Mouse (Mus musculus): ENCODE data around the gene Ect2.

Ect2 gene

DNA sequence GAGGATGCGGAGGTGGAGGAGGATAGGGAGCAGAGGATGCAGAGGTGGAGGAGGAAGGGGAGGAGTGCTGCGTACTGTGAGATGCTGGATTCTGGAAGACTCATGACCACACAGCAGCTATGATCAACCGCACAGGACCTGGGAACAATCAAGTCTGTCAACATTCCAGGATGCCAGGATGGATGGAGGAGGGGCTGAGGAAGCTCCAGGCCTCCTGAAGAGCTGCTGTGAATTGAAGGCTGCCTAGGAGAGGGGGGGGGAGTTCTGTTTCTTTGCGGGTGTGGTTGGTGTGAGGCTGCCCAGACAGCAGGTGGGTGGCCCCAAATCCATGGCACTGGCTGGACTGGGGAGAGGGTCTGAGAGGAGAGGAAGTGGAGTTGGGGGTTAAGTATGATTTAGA lies 5.2 kb upstream of the Ect2 start:
- DNase-seq (ENCODE audit: extremely low read depth, low read depth, low spot score), result no peak

DNA sequence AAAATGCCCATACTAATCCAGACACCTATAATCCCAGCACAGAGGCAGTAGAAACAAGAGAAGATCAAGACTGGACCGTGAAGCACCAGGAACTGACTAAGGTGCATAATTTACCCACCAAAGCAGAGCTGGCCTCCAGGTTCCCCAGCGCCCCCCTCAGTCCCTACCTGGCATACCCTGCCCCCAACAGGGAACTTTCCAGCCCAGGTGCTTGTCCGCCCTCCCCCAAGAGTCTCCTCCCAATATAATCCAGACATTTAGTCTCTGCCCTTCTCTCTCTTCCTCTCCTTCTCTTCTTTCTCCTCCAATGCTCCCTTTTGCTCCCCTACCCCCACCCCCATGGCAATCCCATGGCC lies 2.9 kb upstream of the Ect2 start:
- DNase-seq (ENCODE audit: extremely low read depth, low read depth, low spot score), result no peak

DNA sequence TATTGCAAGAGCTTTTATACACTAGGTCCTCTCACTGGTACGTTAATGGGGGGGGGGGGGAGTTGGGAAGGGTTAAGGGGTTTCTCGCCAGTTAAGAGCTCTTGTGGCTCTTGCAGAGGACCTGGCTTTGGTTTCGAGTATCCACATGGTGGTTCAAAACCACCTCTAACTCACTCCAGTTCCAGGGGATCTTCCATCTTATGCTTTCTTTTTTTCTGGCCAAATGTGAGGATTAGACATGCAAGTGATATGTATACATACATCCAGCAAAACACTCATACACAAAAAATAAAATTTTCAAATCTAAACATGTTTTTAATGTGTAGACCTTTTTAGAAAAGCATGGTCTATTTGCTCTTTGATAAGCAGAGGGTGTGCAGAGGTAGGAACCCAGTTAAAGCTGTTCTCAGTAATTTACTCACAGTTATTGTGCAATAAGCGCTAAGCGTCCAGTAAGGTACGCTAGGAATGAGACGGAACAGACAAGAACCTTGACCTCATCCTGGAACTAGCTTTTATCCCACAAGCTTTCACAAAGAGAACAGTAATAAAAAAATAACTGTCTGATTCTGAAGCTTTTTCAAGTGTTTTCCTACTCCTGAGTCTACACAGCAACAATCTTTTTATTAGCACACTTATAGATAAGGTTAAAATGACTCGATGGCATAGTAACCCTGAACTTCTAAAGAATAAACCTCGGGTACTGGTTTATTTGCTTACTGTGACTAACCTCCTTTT lies 2.3 kb upstream of the Ect2 start:
- DNase-seq (ENCODE audit: extremely low read depth, low read depth, low spot score), result no peak

DNA sequence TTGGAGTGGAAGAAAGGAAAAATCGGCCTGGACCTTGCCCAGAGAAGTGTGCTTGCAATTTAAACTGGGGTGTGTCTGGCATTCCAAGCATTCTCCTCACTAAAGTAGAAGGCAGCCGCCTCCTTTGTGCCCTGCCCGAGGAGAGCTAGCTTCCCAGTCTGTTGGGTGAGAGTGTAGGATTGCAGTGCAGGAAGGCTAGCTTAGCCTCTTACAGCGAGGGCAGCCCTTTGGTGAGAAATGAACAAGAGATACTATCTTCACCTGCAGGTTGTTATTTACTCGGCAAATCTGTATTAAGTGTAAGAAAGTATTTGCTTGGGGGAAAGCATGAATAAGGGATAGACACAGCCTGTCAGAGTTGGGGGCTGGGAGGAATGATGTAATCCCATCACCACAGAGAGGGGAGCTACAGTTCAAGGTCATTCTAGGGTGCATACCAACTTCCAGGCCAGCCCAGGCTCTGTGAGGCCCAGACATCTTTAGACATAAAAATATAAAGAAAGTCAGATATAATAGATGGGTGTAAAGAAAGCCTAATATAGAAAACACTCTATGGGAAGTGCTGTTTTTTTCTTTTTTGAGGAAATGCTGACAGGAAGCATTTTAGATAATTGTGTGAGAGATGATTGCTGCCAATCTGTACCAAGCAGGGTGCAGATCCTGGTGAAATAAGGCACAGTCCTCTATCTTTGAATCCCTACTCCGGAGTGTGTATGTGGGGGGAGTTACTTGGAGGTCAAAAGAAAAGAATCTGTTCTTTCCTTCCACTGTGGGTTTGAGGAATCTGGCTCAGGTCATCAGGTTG lies 1.6 kb upstream of the Ect2 start:
- DNase-seq (ENCODE audit: extremely low read depth, low read depth, low spot score), result no peak

DNA sequence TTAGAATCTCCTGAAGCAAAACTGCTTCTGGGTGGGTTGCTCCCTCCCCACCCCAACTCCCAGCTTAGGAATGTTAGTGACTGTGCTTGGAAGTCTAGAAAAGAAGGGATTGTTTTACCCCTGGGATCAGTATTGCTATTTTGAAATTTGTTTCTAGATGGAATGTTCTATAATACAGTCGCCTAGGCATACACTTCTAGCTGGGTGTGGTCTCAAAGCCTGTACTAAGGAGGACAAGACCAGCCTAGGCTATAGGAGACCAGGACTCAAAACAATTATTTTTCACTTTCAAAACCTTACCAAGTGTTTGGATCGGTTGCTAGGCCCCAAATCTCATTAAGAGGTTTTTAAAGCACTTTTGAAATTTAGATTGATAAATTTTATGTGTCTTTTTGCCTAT lies 602 bp upstream of the Ect2 start:
- DNase-seq (ENCODE audit: extremely low read depth, low read depth, low spot score), result no peak

DNA sequence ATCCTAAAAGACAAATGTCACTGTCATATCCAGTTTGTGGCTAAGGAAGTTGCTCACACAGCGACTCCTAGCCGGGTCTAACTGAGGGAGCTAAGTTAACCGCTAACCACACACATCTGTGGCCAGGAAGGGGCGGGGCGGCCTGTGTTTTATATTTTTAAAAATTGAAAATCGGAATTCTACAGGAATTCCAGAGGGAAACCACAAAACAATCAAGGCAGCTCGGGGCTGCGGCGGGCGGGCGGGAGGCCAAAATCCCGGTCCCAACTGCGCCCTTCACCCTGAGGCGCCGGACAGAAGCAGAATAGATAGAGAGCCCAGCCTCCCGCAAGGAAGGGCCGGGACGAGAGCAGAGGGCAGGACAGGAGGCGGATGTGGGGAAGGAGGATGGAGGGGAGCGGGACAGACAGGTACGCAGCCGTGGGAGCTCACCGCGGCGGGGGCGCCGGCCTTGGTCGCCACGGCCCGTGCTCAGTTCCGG lies 447 bp downstream of the Ect2 start:
- no peak for DNase-seq (ENCODE audit: extremely low read depth, low read depth, low spot score)

DNA sequence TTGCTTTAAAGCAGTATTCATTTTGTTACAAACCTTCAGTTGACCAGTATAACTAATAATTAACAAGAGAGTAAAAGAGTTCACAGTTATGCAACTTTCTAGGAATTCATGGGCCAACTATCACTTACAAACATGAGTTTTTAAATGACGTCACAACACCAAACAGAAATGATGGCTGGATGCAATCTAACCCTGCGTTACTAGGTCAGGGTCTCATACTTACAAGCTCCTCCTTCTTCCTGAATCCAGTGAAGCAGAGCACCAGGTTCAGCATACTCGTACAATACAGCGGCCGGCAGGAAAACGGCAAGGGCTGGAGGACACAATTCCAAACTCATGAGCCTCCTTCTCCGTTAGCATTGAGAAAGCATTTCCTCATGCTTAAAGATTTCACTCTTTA lies 7.9 kb downstream of the Ect2 start:
- DNase-seq (ENCODE audit: extremely low read depth, low read depth, low spot score), result no peak

DNA sequence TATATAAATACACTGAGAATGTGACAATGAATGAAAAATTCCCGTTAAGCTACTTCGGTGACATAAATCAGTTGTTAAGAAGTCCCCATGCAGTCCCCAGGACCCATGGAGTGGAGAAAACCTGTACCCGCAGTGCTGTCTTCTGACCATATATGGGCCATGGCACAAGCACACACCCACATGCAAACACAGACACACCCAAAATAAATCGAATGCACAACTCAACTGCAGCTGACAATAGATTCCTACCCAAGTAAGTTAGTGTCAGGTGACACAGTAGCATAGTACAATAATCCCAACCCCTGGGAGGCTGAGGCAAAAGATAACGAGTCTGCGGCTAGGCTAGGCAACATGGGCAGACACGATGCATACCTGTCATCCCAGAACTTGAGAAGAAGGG lies 10.1 kb downstream of the Ect2 start:
- DNase-seq (ENCODE audit: extremely low read depth, low read depth, low spot score), result no peak

DNA sequence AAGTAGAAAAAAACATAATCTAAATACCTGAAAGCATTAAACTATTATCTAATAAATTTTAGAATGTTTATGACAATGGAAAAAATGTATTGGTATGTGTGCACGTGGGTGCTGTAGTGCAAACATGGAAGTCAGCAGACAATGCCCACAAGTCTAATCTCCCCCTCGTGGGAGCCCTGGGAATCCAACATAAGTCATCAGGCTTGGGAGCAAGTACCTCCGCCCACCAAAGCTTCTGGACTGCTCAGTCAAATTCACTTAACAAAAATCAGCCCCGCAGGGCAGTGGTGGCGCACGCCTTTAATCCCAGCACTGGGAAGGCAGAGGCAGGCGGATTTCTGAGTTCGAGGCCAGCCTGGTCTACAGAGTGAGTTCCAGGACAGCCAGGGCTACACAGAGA lies 13.6 kb downstream of the Ect2 start:
- DNase-seq (ENCODE audit: extremely low read depth, low read depth, low spot score), result no peak

DNA sequence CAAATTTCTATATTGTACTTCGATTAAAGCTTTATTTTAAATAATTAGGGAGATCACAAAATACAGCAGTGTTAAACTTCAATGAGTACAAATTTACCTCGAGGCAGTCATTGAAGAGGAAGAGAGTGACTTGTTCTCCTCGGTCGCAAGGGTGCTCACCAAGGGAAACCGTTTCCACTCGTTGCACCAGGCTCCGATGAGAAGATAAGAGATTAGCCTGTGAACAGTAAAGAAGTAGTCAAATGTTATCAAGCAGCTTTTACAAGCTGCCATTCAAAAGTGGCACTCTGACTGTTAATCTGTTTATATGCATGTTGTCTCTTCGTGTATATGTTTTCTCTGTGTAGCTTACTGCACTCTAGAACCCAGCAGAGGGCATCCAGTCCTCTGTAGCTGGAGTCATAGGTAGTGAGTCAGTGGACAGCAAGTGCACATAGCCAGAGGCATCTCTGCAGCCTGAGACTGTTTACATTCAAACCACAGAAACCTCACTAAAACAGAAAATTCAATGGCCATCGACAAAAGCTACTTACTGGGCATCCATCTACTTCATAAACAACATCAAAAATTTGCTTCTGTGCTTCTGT lies 31.7 kb downstream of the Ect2 start:
- DNase-seq (ENCODE audit: extremely low read depth, low read depth, low spot score), result no peak

DNA sequence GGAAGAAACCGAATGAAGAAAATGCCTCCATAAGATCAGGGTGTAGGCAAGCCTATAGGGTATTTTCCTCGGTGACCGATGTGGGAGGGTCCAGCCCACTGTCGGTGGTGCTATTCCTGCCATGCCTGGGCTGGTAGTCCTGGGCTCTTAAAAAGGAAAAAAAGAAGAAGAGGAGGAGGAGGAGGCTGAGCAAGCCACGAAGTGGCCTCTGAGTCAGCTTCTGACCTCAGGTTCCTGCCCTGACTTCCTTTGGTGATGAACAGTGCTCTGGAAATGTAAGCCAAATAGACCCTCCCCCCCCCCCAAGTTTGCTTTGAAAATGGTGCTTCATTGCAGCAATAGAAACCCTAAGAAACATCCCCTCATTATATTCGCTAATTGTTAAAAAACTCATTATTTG lies 32.7 kb downstream of the Ect2 start:
- DNase-seq (ENCODE audit: extremely low read depth, low read depth, low spot score), result no peak

DNA sequence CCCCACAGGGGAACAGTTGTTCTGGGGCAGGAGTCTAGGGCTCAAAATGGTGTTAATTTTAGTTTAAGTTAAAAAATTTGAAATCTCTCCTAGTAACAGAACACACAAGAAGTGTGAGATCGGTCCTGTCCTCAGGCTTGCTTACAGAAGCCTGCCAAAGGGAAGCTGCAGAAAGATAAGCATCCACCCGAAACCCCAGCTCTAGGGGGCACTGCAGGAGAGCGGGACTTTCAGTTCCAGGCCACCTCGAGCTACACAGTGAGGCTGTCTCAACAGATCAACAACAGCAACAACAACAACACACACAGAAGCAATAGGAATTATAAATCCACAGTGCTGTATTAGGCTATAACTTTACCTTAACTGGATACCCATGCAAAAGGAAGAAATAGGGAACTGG lies 35.5 kb downstream of the Ect2 start:
- DNase-seq (ENCODE audit: extremely low read depth, low read depth, low spot score), result no peak

DNA sequence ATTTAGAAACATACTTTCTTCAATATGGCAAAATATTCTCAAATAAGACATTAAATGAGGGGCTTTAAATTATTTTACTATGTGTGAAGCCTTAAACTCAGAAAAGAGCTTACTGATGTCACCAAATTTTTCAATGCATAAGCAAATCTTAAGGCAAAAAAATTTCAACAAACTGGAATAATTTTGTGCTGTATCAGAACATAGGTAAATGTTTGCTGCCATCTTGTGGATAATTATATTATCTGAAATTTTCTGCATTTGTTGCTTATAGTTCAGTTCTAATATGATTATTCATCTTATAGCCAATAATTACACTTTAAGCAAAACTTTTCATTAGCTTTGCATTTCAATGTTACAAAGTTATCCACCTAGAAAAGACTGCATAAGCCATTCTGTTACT lies 42.8 kb downstream of the Ect2 start:
- no peak for DNase-seq (ENCODE audit: extremely low read depth, low read depth, low spot score)

DNA sequence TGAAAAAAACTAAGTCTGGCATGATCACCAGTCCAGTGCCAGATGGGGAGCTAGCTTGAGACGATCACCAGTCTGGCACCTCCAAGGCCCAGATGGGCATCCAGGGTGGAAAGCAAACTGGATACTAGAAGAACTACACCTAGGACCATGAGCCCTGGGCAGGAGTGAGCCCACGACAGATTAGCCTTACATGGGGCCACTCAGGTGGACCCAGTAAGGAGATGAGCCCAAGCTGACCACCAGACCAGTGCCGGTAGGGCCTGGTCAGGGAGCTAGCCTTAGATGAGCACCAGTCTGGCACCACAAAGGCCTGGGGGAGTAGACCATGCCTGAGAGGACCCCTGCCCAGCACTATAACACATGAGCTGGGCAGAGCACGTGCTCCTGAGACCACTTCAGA lies 44.6 kb downstream of the Ect2 start:
- no peak for DNase-seq (ENCODE audit: extremely low read depth, low read depth, low spot score)

DNA sequence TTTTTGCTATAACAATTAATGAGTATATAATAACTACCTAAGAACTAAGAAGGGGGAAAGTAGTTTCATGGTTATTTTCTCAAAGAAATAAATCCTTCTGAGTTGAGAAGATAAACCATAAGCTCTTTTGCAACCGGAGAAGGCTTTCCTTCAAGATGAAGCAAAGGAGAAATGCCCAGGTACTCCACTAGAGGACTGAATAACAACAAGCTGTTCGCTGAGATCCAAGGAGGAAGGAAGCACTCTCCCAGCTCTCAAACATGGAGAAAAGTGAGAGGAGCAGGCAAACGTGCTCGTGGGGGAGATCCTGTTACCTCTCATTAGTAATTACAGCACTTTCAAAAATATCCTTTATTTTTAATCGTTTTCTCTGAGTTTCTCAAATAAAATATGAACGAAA lies 46.5 kb downstream of the Ect2 start:
- DNase-seq (ENCODE audit: extremely low read depth, low read depth, low spot score), result no peak

DNA sequence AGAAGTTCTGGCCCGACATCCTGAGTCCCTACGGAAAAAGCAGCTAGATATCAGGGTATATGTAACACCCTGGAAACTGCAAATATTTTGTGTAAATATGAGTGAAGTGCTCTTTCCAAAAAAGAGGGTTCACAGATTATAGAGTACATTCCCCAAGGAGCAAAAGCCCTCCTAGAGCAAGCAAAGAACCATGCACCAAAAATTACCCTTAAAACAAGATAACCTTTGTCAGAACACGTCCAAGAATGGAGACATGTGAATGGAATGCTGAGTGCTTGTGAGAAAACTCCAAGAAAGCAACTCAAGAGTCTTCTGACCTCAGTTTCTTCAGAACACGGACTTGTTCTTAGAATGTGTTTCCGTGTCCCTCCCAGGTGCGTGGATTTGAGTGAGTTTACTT lies 50.7 kb downstream of the Ect2 start:
- DNase-seq (ENCODE audit: extremely low read depth, low read depth, low spot score), result no peak

DNA sequence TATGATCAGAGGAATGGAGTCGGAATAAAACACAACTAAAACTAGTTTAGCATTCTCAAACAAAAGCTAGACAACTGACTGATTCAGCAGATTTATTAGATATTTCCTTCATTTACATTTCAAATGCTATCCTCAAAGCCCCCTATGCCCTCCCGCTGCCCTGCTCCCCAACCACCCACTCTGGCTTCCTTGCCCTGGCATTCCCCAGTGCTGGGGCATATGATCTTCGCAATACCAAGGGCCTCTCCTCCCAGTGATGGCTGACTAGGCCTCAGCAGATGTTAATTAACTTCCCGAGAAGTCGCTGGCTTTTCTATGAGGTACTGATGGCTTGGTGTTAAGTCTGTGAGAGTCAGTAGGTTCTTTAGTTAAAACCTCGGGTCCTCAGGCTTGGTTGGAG lies 55.0 kb downstream of the Ect2 start:
- no peak for DNase-seq (ENCODE audit: extremely low read depth, low read depth, low spot score)

DNA sequence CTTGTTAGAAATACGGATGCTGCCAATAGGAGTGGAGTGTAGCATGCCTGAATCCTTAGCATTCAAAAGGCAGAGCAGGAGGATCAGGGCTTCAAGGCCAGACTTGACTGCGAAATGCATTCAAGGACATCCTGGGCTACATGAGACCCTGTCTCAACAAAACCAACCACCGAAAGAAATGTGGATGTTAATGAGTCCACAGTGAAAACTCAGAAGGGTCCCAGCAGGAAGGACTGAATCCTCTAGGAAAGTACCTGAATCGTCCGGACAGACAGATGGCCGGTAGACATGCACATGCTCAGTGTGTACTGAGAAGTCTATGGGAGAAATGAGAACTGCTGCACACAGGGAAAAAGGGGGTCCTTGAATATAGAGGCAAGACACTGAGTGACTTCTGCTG lies 67.5 kb downstream of the Ect2 start:
- DNase-seq (ENCODE audit: extremely low read depth, low read depth, low spot score), result no peak

DNA sequence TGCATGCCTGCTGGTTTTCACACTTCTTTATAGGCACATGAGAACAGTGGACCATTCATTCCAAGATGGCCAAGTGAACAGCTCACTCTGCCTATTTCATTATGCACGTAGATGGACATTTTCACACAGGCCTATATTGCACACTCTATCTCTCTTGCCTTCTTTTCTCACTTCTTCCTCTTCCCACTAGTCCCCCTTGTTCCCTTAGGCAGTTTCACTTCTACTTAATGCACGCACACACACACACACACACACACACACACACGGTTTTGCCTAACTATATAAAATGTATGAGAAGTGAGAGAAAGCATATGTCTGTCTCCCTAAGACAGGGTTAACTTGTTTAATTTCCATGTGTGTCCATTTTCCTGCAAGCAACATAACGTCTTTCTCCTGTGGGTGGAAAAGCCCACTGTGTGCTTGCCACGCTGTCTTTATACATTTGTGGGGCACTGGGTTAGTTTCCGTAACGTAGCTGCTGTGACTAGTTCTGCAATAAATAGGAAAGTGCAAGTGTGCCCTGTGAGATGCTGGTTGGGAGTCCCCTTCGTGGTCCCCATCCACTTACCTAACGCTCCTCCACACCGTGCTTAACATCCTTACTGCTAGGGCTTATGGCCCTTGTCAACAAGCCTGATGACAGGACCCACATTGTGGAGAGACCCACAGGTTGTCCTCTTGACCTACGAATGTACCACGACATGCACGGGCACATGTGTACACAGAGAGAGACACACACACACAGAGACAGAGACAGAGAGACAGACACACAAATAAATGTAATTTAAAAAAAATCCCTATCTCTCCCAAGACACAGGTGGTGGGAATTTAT lies 72.2 kb downstream of the Ect2 start:
- DNase-seq (ENCODE audit: extremely low read depth, low read depth, low spot score), result no peak

DNA sequence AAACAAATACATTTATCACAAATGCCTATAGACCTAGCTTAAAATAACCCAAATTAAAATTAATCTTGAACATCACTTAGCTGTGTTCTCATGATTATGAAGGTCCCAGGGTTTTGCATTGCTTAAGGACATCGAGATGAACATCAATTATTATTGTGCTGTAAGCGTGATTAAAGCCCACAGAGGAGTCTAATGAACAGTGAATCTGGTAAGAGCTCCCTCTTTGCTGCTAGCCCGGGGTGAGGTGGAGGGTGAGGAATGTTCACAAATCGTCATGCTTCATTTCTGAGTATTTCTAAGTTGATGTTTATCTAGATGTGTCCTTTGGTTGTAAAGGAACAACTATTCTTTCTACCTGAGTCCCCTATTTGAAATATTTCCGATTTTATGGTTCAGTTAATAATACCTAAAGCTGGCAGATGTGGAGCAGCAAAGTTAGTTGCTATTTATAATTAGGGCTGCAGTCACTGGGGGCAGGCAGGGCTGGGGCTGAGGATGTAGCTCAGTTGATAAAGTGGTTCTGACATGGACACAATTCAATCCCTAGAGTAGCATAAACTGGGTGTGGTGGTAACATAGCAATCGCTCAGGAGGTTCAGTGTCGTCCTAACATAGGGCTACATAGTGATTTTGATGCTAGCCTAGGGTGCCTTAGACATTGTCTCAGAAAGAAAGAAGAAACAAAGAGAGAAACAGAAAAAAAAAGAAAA lies 73.5 kb downstream of the Ect2 start:
- no peak for DNase-seq (ENCODE audit: extremely low read depth, low read depth, low spot score)

DNA sequence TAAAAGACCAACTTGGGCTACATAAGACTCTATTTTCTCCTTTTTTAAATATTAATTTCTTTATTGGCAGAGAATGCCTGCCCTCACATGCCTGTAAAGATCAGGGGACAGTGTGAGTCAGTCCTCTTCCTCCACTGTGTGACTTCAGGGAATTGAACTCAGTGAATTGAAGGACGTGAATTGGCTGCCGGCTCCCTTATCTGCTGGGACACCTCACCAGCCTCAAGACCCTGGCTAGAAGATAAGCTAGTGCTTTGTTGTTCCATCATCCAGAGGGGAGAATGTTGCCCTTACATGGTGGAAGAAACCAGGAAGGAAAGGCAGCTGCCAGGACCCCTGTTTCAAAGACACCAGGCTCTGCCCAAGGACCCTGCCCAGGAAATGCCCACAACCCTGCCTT lies 79.8 kb downstream of the Ect2 start:
- DNase-seq (ENCODE audit: extremely low read depth, low read depth, low spot score), result no peak
